Mouse (Mus musculus) C2C12 (cell line): Measurements from ENCODE around the gene Cbarp.

Experiments
- CEBPB ChIP-seq: IDR thresholded peaks from one replicate; pipeline ENCODE4 v1.6.1; 2011; ENCODE audit warnings: low read depth, mild to moderate bottlenecking, control low read depth, moderate library complexity
- CTCF ChIP-seq: IDR thresholded peaks from one replicate; pipeline ENCODE4 v1.5.1; 2011; ENCODE audit not compliant: control insufficient read depth, insufficient read depth, insufficient read length

DNA sequence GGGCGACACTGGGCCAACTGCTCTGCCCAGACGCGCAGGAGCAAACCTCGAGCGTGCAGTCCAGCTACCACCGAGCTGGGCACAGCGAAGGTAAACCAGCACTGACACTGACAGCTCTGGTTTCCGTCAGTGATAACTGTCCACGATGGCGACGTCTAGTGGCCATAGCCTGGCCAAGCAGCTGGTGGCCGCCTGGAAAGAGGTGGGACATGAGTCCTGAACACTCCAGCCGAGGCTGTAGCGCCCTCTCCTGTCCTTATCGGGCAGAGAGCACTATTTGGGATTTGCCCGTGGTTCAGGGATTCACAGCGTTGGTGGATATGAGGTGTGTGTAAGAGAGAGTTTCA is 24.3 kb upstream of the Cbarp start:
- TF ChIP-seq CTCF (peak; percentile 99), CEBPB (no peak)
